Comparison of ENCODE assay signal across 8 mouse cellular contexts in the genomic region with DNA sequence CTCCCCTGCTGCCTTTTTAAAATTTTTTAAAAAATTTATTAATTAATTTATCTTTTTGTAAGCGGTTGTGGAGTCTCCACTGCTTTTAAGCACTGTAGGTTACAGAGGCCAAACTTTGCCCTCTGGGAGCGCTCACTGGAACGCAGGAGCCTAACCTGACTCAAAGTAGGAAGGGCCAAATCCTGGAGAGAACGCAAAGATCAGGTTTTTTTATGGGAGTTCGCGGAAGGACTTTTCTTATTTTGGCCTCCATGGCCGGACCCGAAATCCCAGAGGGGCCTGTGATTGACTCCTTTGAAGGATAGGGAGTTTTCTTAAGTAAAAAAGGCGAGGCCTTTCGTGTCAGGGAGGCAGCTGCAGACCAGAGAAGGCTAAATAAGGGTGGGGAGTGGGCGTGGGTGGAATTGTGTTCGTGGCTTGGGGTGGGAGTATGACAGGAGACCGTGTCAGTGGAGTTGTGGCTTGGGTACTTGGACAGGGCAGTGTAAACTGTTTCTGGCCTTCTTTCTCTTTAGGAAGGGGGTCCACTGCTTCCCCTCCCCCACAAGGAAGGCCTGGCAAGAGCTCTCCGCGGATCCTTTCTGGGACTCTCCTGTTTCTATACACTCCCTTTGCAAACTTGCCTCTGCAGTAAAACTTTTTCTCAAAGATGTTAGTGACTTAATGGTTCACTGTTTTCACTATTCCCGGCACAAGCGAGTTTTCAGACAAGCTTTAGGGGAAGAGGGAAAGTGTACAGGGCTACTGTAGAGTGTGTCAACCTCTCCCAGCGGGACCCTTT. TPM values are rescaled to one million over a fixed set of nuclear protein-coding genes. Genes with fewer than 3 reads are reported as not detected.
DNase-seq lines count a peak whose midpoint lies in the region; ATAC-seq and TF ChIP-seq lines count a peak whose summit lies in the region.

No protein-coding gene starts in this region.

- WGBS in forebrain, embryonic 10.5 days = 13% methylated on average over 18 of the region's 18 CpGs
- 6% methylated on average over 18 of the region's 18 CpGs for WGBS in limb, embryonic 11.5 days

- H3K4me1 ChIP-seq in ES-E14 (ENCODE audit: control insufficient read depth in 2 of 2, insufficient read depth in 2 of 2, low read length in 2 of 2, poor library complexity in 1 of 2) = peaks cover 5 to 20% of the 10 kb centered on the region in 2 experiments; a peak in 3 of 4 replicates
- H3K4me1 ChIP-seq in forebrain, embryonic 10.5 days = peaks cover 45% of the 10 kb centered on the region
- H3K4me1 ChIP-seq in limb, embryonic 11.5 days (ENCODE audit: control insufficient read depth, insufficient read depth, low read length) = peaks cover 18% of the 10 kb centered on the region

- peak overlapping the region; percentile 77 to 99 for H3K4me3 ChIP-seq in ES-E14 (ENCODE audit: insufficient read depth in 1 of 2, low read depth in 1 of 2, low read length in 2 of 2, poor library complexity in 1 of 2, severe bottlenecking in 1 of 2)
- H3K4me3 ChIP-seq in forebrain, embryonic 10.5 days = peak overlapping the region; percentile 87
- H3K4me3 ChIP-seq in limb, embryonic 11.5 days (ENCODE audit: low read depth, low read length) = peak overlapping the region; percentile 76

- DNase-seq in 3134 (ENCODE audit: extremely low read depth, insufficient read length, low spot score) = peak; percentile 52
- DNase-seq in ES-E14 (ENCODE audit: low read depth, low spot score) = peak; percentile 6
- DNase-seq in forebrain, embryonic 10.5 days (ENCODE audit: extremely low spot score, low spot score) = peak; percentile 35
- peak; percentile 29 for DNase-seq in heart, postnatal 25 days (ENCODE audit: low spot score)
- DNase-seq in limb, embryonic 11.5 days (ENCODE audit: low spot score) = peak; percentile 52
- DNase-seq in naive thymus-derived CD4-positive, alpha-beta T cell, adult 2 months (ENCODE audit: low read depth) = peak; percentile 29
- DNase-seq in spleen, postnatal 10 days (ENCODE audit: low spot score in 2 of 2) = no peak
- DNase-seq in left cerebral cortex, adult 8-10 months (ENCODE audit: low spot score in 2 of 2) = no peak

- H3K27ac ChIP-seq in ES-E14 (ENCODE audit: insufficient read depth, low read depth, low read length, poor library complexity, severe bottlenecking) = peak overlapping the region; percentile 96; the same call in 1 of the 2 replicates
- H3K27ac ChIP-seq in forebrain, embryonic 10.5 days = peak overlapping the region; percentile 98
- H3K27ac ChIP-seq in limb, embryonic 11.5 days (replicated peaks; ENCODE audit: low read depth, low read length) = peak overlapping the region; percentile 97; the same call in 1 of the 2 replicates

- no peak for ATAC-seq in limb, embryonic 11.5 days (ENCODE audit: insufficient number of reproducible peaks, low FRiP score, low TSS enrichment, low read depth)

- H3K27me3 ChIP-seq in forebrain, embryonic 10.5 days (ENCODE audit: poor library complexity, severe bottlenecking) = 0 out of 2 replicates have a peak, but pooled peaks cover 9% of the 10 kb centered on the region
- H3K27me3 ChIP-seq in limb, embryonic 11.5 days (ENCODE audit: control insufficient read depth, insufficient read depth, low read length) = no peaks in the 10 kb centered on the region

- no peaks in the 10 kb centered on the region for H3K9me3 ChIP-seq in ES-E14 (ENCODE audit: control insufficient read depth, insufficient read depth, low read depth, low read length)
- no peaks in the 10 kb centered on the region for H3K9me3 ChIP-seq in forebrain, embryonic 10.5 days
- H3K9me3 ChIP-seq in limb, embryonic 11.5 days (ENCODE audit: control insufficient read depth, low read length) = no peaks in the 10 kb centered on the region

- H3K4me2 ChIP-seq in limb, embryonic 11.5 days (ENCODE audit: low read depth, severe bottlenecking) = peak overlapping the region; percentile 45

- H3K9ac ChIP-seq in ES-E14 (ENCODE audit: insufficient read depth, low read depth, low read length, poor library complexity, severe bottlenecking) = peak overlapping the region; percentile 98; the same call in 1 of the 2 replicates
- peak overlapping the region; percentile 97 for H3K9ac ChIP-seq in limb, embryonic 11.5 days (ENCODE audit: low read length)

- no peaks in the 10 kb centered on the region for H3K36me3 ChIP-seq in ES-E14 (ENCODE audit: control insufficient read depth, insufficient read depth, low read length, poor library complexity, severe bottlenecking)
- no peaks in the 10 kb centered on the region for H3K36me3 ChIP-seq in forebrain, embryonic 10.5 days (replicated peaks)
- no peaks in the 10 kb centered on the region for H3K36me3 ChIP-seq in limb, embryonic 11.5 days (ENCODE audit: control insufficient read depth, insufficient read depth, low read length)

- intact Hi-C loops in heart, postnatal 25 days (cut with DNase I) = loop anchor here (5.0 kb wide), 1 partner anchor 663 kb away; no protein-coding TSS in a partner anchor

- in situ Hi-C loops in ES-E14 (cut with MboI; ENCODE audit: low sequenced_read_pairs in 2 of 2, unreplicated experiment in 2 of 2) = no loop called here

TF ChIP-seq in ES-E14, 5 proteins besides CTCF, POLR2A, EP300 and RAD21:
- TF ChIP-seq ZNF384 (IDR thresholded peaks at IDR 0.05; ENCODE audit: low read depth, low read length) (no peak), MAFK (IDR thresholded peaks at IDR 0.05; ENCODE audit: insufficient read depth, low read depth, low read length) (no peak), ZC3H11A (IDR thresholded peaks at IDR 0.05; ENCODE audit: borderline replicate concordance, low read depth, low read length) (no peak), HCFC1 (IDR thresholded peaks at IDR 0.05; ENCODE audit: borderline replicate concordance, insufficient read depth, low read length) (no peak), CHD2 (IDR thresholded peaks at IDR 0.05; ENCODE audit: low read depth, low read length) (no peak)
TF ChIP-seq in ES-E14: peak in this region for 0.

RNA-seq across cellular contexts. Expression of a gene that starts 1.1 kb away (rescaled TPM):
- total RNA-seq in ES-E14 (2012; rRNA removed) = 23.4 and 31.4 TPM in 2 replicates
- 27.3 and 27.9 TPM in 2 replicates for polyA plus RNA-seq in forebrain, embryonic 10.5 days (2016; fragmentation: Nextera tagmentation; extraction: Ambion mirVana)
- total RNA-seq in heart, postnatal 25 days (2021) = 10 to 100 TPM; 32.7 to 40.5 TPM
- 38.2 and 44.0 TPM in 2 replicates for polyA plus RNA-seq in limb, embryonic 11.5 days (2014; fragmentation: Nextera tagmentation; extraction: Ambion mirVana)
- total RNA-seq in left cerebral cortex, adult 8-10 months (2022) = 1 to 10 TPM; 6.2 to 7.6 (median 6.8) TPM

Comparison
In these comparisons a context has a peak if more than half of its experiments do, and no peak if none do; other contexts are left out.
1. DNase-seq: peak in 3134 (single experiment), ES-E14 (single experiment), forebrain, embryonic 10.5 days (single experiment), heart, postnatal 25 days (single experiment), limb, embryonic 11.5 days (single experiment) and naive thymus-derived CD4-positive, alpha-beta T cell, adult 2 months (single experiment); none in spleen, postnatal 10 days (0 of 2) and left cerebral cortex, adult 8-10 months (0 of 2).
2. Peak in every context shown above with its lines, with median percentiles within 50 percentile points of each other: H3K27ac ChIP-seq and H3K4me3 ChIP-seq.